Mouse (Mus musculus): Measurements from ENCODE around the gene Gna13.

GRCm38 (mm10) chr11:109406431-109406830 lies 43.8 kb downstream of the Gna13 start:
- TF ChIP-seq ZKSCAN1 (IDR thresholded peaks at IDR 0.05; ENCODE audit: borderline replicate concordance, low read depth, low read length) = no peak
- TF ChIP-seq USF1 (IDR thresholded peaks at IDR 0.05; ENCODE audit: low read depth, low read length) = no peak
- no peak for TF ChIP-seq POLR2A (IDR thresholded peaks at IDR 0.05; ENCODE audit: low read depth, low read length)

Measured in CH12.LX (cell line).